In the genomic region with DNA sequence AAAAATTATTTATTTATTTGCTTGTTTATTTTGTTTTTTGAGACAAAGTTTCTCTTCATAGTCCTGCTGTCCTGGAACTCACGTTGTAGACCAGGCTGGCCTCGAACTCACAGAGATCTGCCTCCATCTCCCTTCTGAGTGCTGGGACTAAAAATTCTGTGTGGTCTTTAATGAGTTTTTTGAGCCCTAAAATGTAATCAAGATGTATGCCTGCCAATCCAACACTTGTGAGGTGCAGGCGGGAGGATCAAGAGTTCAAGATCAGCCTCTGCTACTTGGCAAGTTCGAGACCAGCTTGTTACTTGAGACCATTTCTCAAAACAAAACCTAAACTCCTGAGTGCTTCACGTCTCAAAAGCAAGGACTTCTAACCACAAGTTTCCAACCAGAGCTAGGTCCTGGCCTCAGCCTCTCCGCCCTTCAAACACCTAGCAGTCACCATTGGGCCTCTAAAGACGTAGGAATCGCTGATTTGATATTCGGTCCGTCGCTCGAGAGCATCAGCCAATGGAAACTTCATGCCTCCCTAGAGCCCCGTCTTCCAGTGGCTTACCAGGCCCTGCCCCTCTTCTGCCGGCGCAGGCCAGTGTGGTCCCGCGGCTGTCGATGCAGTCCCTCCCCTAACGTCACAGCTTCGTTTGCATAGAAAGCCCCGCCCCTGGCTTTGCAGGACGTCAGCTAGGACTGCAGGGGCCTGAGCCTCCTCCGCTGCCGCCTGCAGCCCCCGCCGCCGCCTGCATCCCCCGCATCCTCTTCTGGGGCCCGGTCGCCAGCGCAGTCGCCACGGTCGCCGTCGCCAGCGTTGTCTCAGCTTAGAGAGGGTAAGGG, we compare ENCODE assay signal across 8 mouse cellular contexts. TPM values are rescaled to one million over a fixed set of nuclear protein-coding genes. Genes with fewer than 3 reads are reported as not detected.
DNase-seq lines count a peak whose midpoint lies in the region; ATAC-seq and TF ChIP-seq lines count a peak whose summit lies in the region.

A gene (plus strand): TSS at position 637 of the 828 bp plus-strand sequence.

- TF ChIP-seq POLR2A in liver, adult 2 months (IDR thresholded peaks at IDR 0.05; ENCODE audit: extremely low read depth, insufficient read depth, low read length), result peak; percentile 66; the same call in 1 of the 2 replicates
- peak; percentile 60 for TF ChIP-seq POLR2A in myocyte (IDR thresholded peaks at IDR 0.05; ENCODE audit: insufficient read length, low read depth)

- H3ac ChIP-seq in myocyte (ENCODE audit: control insufficient read depth, insufficient read length), result peak within 1 kb of the TSS; percentile 10

- no peak for TF ChIP-seq CTCF in liver, adult 2 months (IDR thresholded peaks at IDR 0.05; ENCODE audit: low read depth, low read length)

- H3K27ac ChIP-seq in heart, embryonic 11.5 days (ENCODE audit: low read depth, low read length), result peak within 1 kb of the TSS; percentile 46
- H3K27ac ChIP-seq in kidney, embryonic 16.5 days (ENCODE audit: low read length), result peak within 1 kb of the TSS; percentile 89
- peak within 1 kb of the TSS; percentile 78 for H3K27ac ChIP-seq in liver, adult 2 months (replicated peaks; ENCODE audit: insufficient read depth, low read depth, low read length)

- peak; percentile 91 for ATAC-seq in erythroblast, adult 5-6 weeks (replicated peaks; ENCODE audit: low FRiP score, poor library complexity, severe bottlenecking)
- peak; percentile 96 for ATAC-seq in heart, embryonic 11.5 days (replicated peaks; ENCODE audit: insufficient number of reproducible peaks, low FRiP score, low TSS enrichment)
- peak; percentile 98 for ATAC-seq in kidney, embryonic 16.5 days (ENCODE audit: low FRiP score, low TSS enrichment)

- no peaks in the 10 kb centered on the region for H3K9me3 ChIP-seq in heart, embryonic 11.5 days (replicated peaks; ENCODE audit: control insufficient read depth, low read length)
- H3K9me3 ChIP-seq in kidney, embryonic 16.5 days (ENCODE audit: low read length), result no peaks in the 10 kb centered on the region

- H3K4me1 ChIP-seq in heart, embryonic 11.5 days (ENCODE audit: control insufficient read depth, insufficient read depth, low read length), result peaks cover 9% of the 10 kb centered on the region; the same call in 1 of the 2 replicates
- H3K4me1 ChIP-seq in kidney, embryonic 16.5 days (ENCODE audit: insufficient read depth, low read length), result peaks cover 42% of the 10 kb centered on the region
- peaks cover 8% of the 10 kb centered on the region; the same call in 1 of the 2 replicates for H3K4me1 ChIP-seq in liver, adult 2 months (ENCODE audit: control insufficient read depth, insufficient read depth, low read length)

- DNase-seq in B cell, adult 2 months, result peak; percentile 98 to 99
- DNase-seq in brain, adult 2 months (ENCODE audit: low read depth, low spot score), result peak; percentile 100
- DNase-seq in liver, adult 2 months (ENCODE audit: extremely low read depth, low read depth, low spot score), result peak; percentile 96
- DNase-seq in splenic B cell, adult 2 months (ENCODE audit: low read depth, low spot score), result peak; percentile 98

- peaks cover 3% of the 10 kb centered on the region; the same call in 1 of the 2 replicates for H3K36me3 ChIP-seq in heart, embryonic 11.5 days (ENCODE audit: control insufficient read depth, insufficient read depth, low read length)
- H3K36me3 ChIP-seq in kidney, embryonic 16.5 days (ENCODE audit: insufficient read depth, low read length), result peaks cover 17% of the 10 kb centered on the region; the same call in 1 of the 2 replicates
- H3K36me3 ChIP-seq in liver, adult 2 months (ENCODE audit: control insufficient read depth, insufficient read depth, low read length), result no peaks in the 10 kb centered on the region
- H3K36me3 ChIP-seq in myocyte (ENCODE audit: control insufficient read depth, insufficient read depth), result no peaks in the 10 kb centered on the region
- H3K36me3 ChIP-seq in splenic B cell, adult 2 months (ENCODE audit: control insufficient read depth, insufficient read depth, low read length, poor library complexity, severe bottlenecking), result no peaks in the 10 kb centered on the region; the same call in none of the 2 replicates

- H3K27me3 ChIP-seq in heart, embryonic 11.5 days (ENCODE audit: control insufficient read depth, insufficient read depth, low read length), result peaks cover 17% of the 10 kb centered on the region
- no peaks in the 10 kb centered on the region; the same call in 1 of the 2 replicates for H3K27me3 ChIP-seq in kidney, embryonic 16.5 days (ENCODE audit: insufficient read depth, low read length)
- no peaks in the 10 kb centered on the region for H3K27me3 ChIP-seq in liver, adult 2 months (ENCODE audit: control insufficient read depth, insufficient read depth, low read length)
- no peaks in the 10 kb centered on the region for H3K27me3 ChIP-seq in myocyte (ENCODE audit: control insufficient read depth, insufficient read depth, insufficient read length)
- H3K27me3 ChIP-seq in splenic B cell, adult 2 months (ENCODE audit: control insufficient read depth, insufficient read depth, low read length, poor library complexity, severe bottlenecking), result no peaks in the 10 kb centered on the region

- peaks cover 4% of the 10 kb centered on the region; the same call in 1 of the 2 replicates for H3K79me2 ChIP-seq in liver, adult 2 months (ENCODE audit: control insufficient read depth, insufficient read depth, low read length)
- H3K79me2 ChIP-seq in myocyte (ENCODE audit: control insufficient read depth, insufficient read depth), result no peaks in the 10 kb centered on the region

- peak within 1 kb of the TSS; percentile 99 for H3K4me2 ChIP-seq in heart, embryonic 11.5 days
- peak within 1 kb of the TSS; percentile 98 for H3K4me2 ChIP-seq in kidney, embryonic 16.5 days (replicated peaks; ENCODE audit: low read depth, low read length)
- peak within 1 kb of the TSS; percentile 89 for H3K4me2 ChIP-seq in myocyte (ENCODE audit: low read depth)

- peak within 1 kb of the TSS; percentile 82 for H3K9ac ChIP-seq in heart, embryonic 11.5 days (ENCODE audit: low read depth, low read length)
- H3K9ac ChIP-seq in kidney, embryonic 16.5 days (replicated peaks; ENCODE audit: low read length), result peak within 1 kb of the TSS; percentile 76
- peak within 1 kb of the TSS; percentile 82 for H3K9ac ChIP-seq in liver, adult 2 months (ENCODE audit: low read depth, low read length)

- 8% methylated on average over 37 of the region's 37 CpGs for WGBS in heart, embryonic 11.5 days (ENCODE audit: insufficient replicate concordance)
- 8% methylated on average over 37 of the region's 37 CpGs for WGBS in kidney, embryonic 16.5 days
- 8% methylated on average over 37 of the region's 37 CpGs for WGBS in liver, adult 2 months

- H3K4me3 ChIP-seq in heart, embryonic 11.5 days (ENCODE audit: low read depth, low read length), result peak within 1 kb of the TSS; percentile 74
- peak within 1 kb of the TSS; percentile 72 for H3K4me3 ChIP-seq in kidney, embryonic 16.5 days (ENCODE audit: low read length)
- peak within 1 kb of the TSS; percentile 62 for H3K4me3 ChIP-seq in liver, adult 2 months (ENCODE audit: insufficient read depth, low read depth, low read length)
- H3K4me3 ChIP-seq in myocyte, result peak within 1 kb of the TSS; percentile 28

TF ChIP-seq in myocyte, 11 proteins besides CTCF, POLR2A, EP300 and RAD21:
- TF ChIP-seq POLR2AphosphoS2 (IDR thresholded peaks at IDR 0.05; ENCODE audit: insufficient read length, low read depth) (peak; percentile 58), MYOD1 (IDR thresholded peaks at IDR 0.05; ENCODE audit: control insufficient read depth in 1 of 3, insufficient read length in 2 of 3, low read depth in 2 of 3) (no peak), USF1 (IDR thresholded peaks at IDR 0.05; ENCODE audit: low read depth) (no peak), REST (IDR thresholded peaks at IDR 0.05; ENCODE audit: insufficient read depth, insufficient read length) (no peak), TCF3 (IDR thresholded peaks at IDR 0.05; ENCODE audit: insufficient read length, low read depth) (no peak), E2F4 (IDR thresholded peaks at IDR 0.05; ENCODE audit: insufficient read depth) (no peak)

RNA-seq across cellular contexts. Expression of the gene that starts here (rescaled TPM):
- total RNA-seq in erythroblast, adult 5-6 weeks (2015; ENCODE audit: low replicate concordance), result not detected in 2 replicates
- 1.5 TPM in 1 of 2 replicates, not detected in the other for total RNA-seq in erythroblast, adult 5-6 weeks (2017; ENCODE audit: low replicate concordance)
- polyA plus RNA-seq in heart, embryonic 11.5 days (2014; fragmentation: Nextera tagmentation; extraction: Ambion mirVana), result 16.2 and 21.3 TPM in 2 replicates
- polyA plus RNA-seq in kidney, embryonic 16.5 days (2015; fragmentation: Nextera tagmentation; extraction: Ambion mirVana), result 20.9 and 22.0 TPM in 2 replicates
- total RNA-seq in liver, adult 2 months (2014; rRNA removed), result 2.7 and 4.1 TPM in 2 replicates
- 10.4 and 11.9 TPM in 2 replicates for polyA plus RNA-seq in liver, adult 2 months (2012; rRNA removed)
- 34.9 TPM for polyA plus RNA-seq in myocyte (2012; fragmentation: generic; extraction: Trizol)

Comparison
In these comparisons a context has a peak if more than half of its experiments do, and no peak if none do; other contexts are left out.
1. Peak in every context shown above with its lines: DNase-seq, ATAC-seq, H3K4me3 ChIP-seq and H3K27ac ChIP-seq.